Mouse (Mus musculus) gastrocnemius, adult 8-10 months (tissue): ENCODE results near the gene Gkn1. TPM values are rescaled to one million over a fixed set of nuclear protein-coding genes. Genes with fewer than 3 reads are reported as not detected.

Experiments used
- DNase-seq, 2 experiments: peaks; one replicate each; pipeline ENCODE4 v3.0.0; 2022; ENCODE audit warnings: low spot score in 2 of 2
- total RNA-seq, 4 experiments: library from RNA; stranded (reverse); gene quantifications; 2 replicates each; pipeline ENCODE4 v1.2.4; 2022

The Gkn1 gene
- total RNA-seq, 4 experiments from 2014 or later = not detected

GRCm38 (mm10) chr6:87326932-87327331 lies 23.8 kb downstream of the Gkn1 start:
- no peak for DNase-seq

- DNase-seq = no peak
These were observed 27.4 kb downstream of the Gkn1 start for GRCm38 (mm10) chr6:87323381-87323780.

GRCm38 (mm10) chr6:87318651-87319050 lies 32.1 kb downstream of the Gkn1 start:
- no peak for DNase-seq

GRCm38 (mm10) chr6:87316966-87317365 lies 33.8 kb downstream of the Gkn1 start:
- peak in 1 of 2 experiments; percentile 27 for DNase-seq

- DNase-seq = no peak
These were observed 38.0 kb downstream of the Gkn1 start for GRCm38 (mm10) chr6:87312761-87313160.

- DNase-seq = no peak
These were observed 46.3 kb downstream of the Gkn1 start for GRCm38 (mm10) chr6:87304486-87304885.

GRCm38 (mm10) chr6:87302746-87303145 lies 48.0 kb downstream of the Gkn1 start:
- no peak for DNase-seq

- DNase-seq = no peak
These were observed 48.8 kb downstream of the Gkn1 start for GRCm38 (mm10) chr6:87301991-87302390.

Other genes starting within 250 kb of the Gkn1 start
- not detected for gene D6Ertd527e, start 246.2 kb downstream of the Gkn1 start, total RNA-seq
- 1 to 10 TPM; 3.6 to 7.0 (median 5.2) TPM for gene Antxr1, start 15.1 kb downstream of the Gkn1 start, total RNA-seq
- not detected for gene Gkn2, start 22.4 kb upstream of the Gkn1 start, total RNA-seq
- 1 to 10 TPM in 3 of 4 experiments, not detected in 1; 1.1 to 1.4 (median 1.2) TPM for gene Gkn3, start 38.0 kb upstream of the Gkn1 start, total RNA-seq
- gene Bmp10, start 78.1 kb upstream of the Gkn1 start, total RNA-seq = not detected
- under 1 TPM; 0.77 to 0.99 (median 0.78) TPM for gene Arhgap25, start 182.3 kb upstream of the Gkn1 start, total RNA-seq
- 1 to 10 TPM; 1.2 to 3.2 (median 1.5) TPM for gene Prokr1, start 239.8 kb upstream of the Gkn1 start, total RNA-seq